Mouse (Mus musculus) adrenal gland, adult 18-20 months (tissue): Measurements from ENCODE around the gene Dennd1a. TPM values are rescaled to one million over a fixed set of nuclear protein-coding genes. Genes with fewer than 3 reads are reported as not detected.

ENCODE experiments used
- DNase-seq, 2 experiments: peaks; one replicate each; pipeline ENCODE4 v3.0.0; 2021 to 2022; ENCODE audit warnings: low spot score in 2 of 2
- total RNA-seq, 2 experiments: library from RNA; stranded (reverse); gene quantifications; 1 replicate in 1 of 2; 2 replicates in 1 of 2; pipeline ENCODE4 v1.2.3; 2021

Gene Dennd1a
- total RNA-seq, 2 experiments from 2014 or later = 22.5 to 22.9 TPM

- no peak for DNase-seq
These were observed 378.9 kb downstream of the Dennd1a start for GRCm38 (mm10) chr2:37908296-37908695.

- no peak for DNase-seq
These were observed 380.9 kb downstream of the Dennd1a start for GRCm38 (mm10) chr2:37906261-37906660.

GRCm38 (mm10) chr2:37903286-37903685 is 383.9 kb downstream of the Dennd1a start:
- no peak for DNase-seq

- DNase-seq = no peak
These were observed 404.0 kb downstream of the Dennd1a start for GRCm38 (mm10) chr2:37883214-37883613.

- DNase-seq = no peak
These were observed 405.8 kb downstream of the Dennd1a start for GRCm38 (mm10) chr2:37881262-37881913.

- no peak for DNase-seq
These were observed 407.5 kb downstream of the Dennd1a start for GRCm38 (mm10) chr2:37879697-37880096.

- no peak for DNase-seq
These were observed 414.4 kb downstream of the Dennd1a start for GRCm38 (mm10) chr2:37872791-37873190.

- DNase-seq = no peak
These were observed 417.6 kb downstream of the Dennd1a start for GRCm38 (mm10) chr2:37869628-37870027.

GRCm38 (mm10) chr2:37867387-37867786 is 419.8 kb downstream of the Dennd1a start:
- DNase-seq = no peak

- DNase-seq = no peak
These were observed 429.7 kb downstream of the Dennd1a start for GRCm38 (mm10) chr2:37857472-37857871.

- no peak for DNase-seq
These were observed 430.2 kb downstream of the Dennd1a start for GRCm38 (mm10) chr2:37856955-37857354.

GRCm38 (mm10) chr2:37855226-37855625 is 432.0 kb downstream of the Dennd1a start:
- DNase-seq = no peak

- DNase-seq = no peak
These were observed 433.2 kb downstream of the Dennd1a start for GRCm38 (mm10) chr2:37853878-37854435.

GRCm38 (mm10) chr2:37850626-37851025 is 436.6 kb downstream of the Dennd1a start:
- no peak for DNase-seq

GRCm38 (mm10) chr2:37849357-37849756 is 437.8 kb downstream of the Dennd1a start:
- no peak for DNase-seq

GRCm38 (mm10) chr2:37842719-37843118 is 444.5 kb downstream of the Dennd1a start:
- no peak for DNase-seq

- no peak for DNase-seq
These were observed 445.0 kb downstream of the Dennd1a start for GRCm38 (mm10) chr2:37842151-37842569.

- no peak for DNase-seq
These were observed 447.3 kb downstream of the Dennd1a start for GRCm38 (mm10) chr2:37839922-37840321.

GRCm38 (mm10) chr2:37838202-37838984 is 448.8 kb downstream of the Dennd1a start:
- no peak for DNase-seq

GRCm38 (mm10) chr2:37837542-37837941 is 449.6 kb downstream of the Dennd1a start:
- no peak for DNase-seq

GRCm38 (mm10) chr2:37836926-37837325 is 450.3 kb downstream of the Dennd1a start:
- no peak for DNase-seq

GRCm38 (mm10) chr2:37832253-37832652 is 454.9 kb downstream of the Dennd1a start:
- DNase-seq = no peak
